In genomic region chr11:96997380-96997956, GRCm38 (mm10) we compare ENCODE assay signal across 8 mouse cellular contexts. TPM values are rescaled to one million over a fixed set of nuclear protein-coding genes. Genes with fewer than 3 reads are reported as not detected.
DNase-seq lines count a peak whose midpoint lies in the region; ATAC-seq lines count a peak whose summit lies in the region.

No protein-coding gene starts in this region.

- peaks cover 96% of the 10 kb centered on the region for H3K27me3 ChIP-seq in heart, embryonic 13.5 days (replicated peaks)
- peaks cover 81% of the 10 kb centered on the region for H3K27me3 ChIP-seq in kidney, embryonic 15.5 days
- peaks cover 66% of the 10 kb centered on the region for H3K27me3 ChIP-seq in midbrain, embryonic 12.5 days

- no peak overlapping the region for H3K27ac ChIP-seq in heart, embryonic 13.5 days (replicated peaks)
- no peak overlapping the region for H3K27ac ChIP-seq in kidney, embryonic 15.5 days
- peak overlapping the region; percentile 65 for H3K27ac ChIP-seq in midbrain, embryonic 12.5 days (replicated peaks)

- no peak for ATAC-seq in heart, embryonic 13.5 days (ENCODE audit: extremely low read depth, insufficient number of reproducible peaks, low FRiP score, low TSS enrichment)
- no peak for ATAC-seq in kidney, embryonic 15.5 days (replicated peaks; ENCODE audit: low FRiP score)
- peak; percentile 71 for ATAC-seq in midbrain, embryonic 12.5 days (ENCODE audit: low FRiP score, low read depth)

- H3K4me3 ChIP-seq in heart, embryonic 13.5 days: peak overlapping the region; percentile 45
- H3K4me3 ChIP-seq in kidney, embryonic 15.5 days (replicated peaks): peak overlapping the region; percentile 30
- H3K4me3 ChIP-seq in midbrain, embryonic 12.5 days: peak overlapping the region; percentile 37

- H3K36me3 ChIP-seq in heart, embryonic 13.5 days: no peaks in the 10 kb centered on the region
- H3K36me3 ChIP-seq in kidney, embryonic 15.5 days: no peaks in the 10 kb centered on the region
- no peaks in the 10 kb centered on the region for H3K36me3 ChIP-seq in midbrain, embryonic 12.5 days

- peak; percentile 22 for DNase-seq in ovary, adult 18-20 months (ENCODE audit: low spot score)
- no peak for DNase-seq in ovary, postnatal 14 days (ENCODE audit: low spot score)
- peak; percentile 75 for DNase-seq in embryo, embryonic 10 days (ENCODE audit: low spot score)
- DNase-seq in T-cell, adult 2 months (ENCODE audit: low spot score): no peak
- no peak for DNase-seq in thymus, adult 18-20 months

- 7% methylated on average over 29 of the region's 30 CpGs for WGBS in heart, embryonic 13.5 days
- WGBS in kidney, embryonic 15.5 days: 8% methylated on average over 30 of the region's 30 CpGs
- 2% methylated on average over 29 of the region's 30 CpGs for WGBS in midbrain, embryonic 12.5 days

- peaks cover 25% of the 10 kb centered on the region for H3K4me1 ChIP-seq in heart, embryonic 13.5 days
- peaks cover 50% of the 10 kb centered on the region for H3K4me1 ChIP-seq in kidney, embryonic 15.5 days
- H3K4me1 ChIP-seq in midbrain, embryonic 12.5 days: peaks cover 38% of the 10 kb centered on the region

- no peaks in the 10 kb centered on the region for H3K9me3 ChIP-seq in heart, embryonic 13.5 days
- no peaks in the 10 kb centered on the region for H3K9me3 ChIP-seq in kidney, embryonic 15.5 days (replicated peaks)
- no peaks in the 10 kb centered on the region for H3K9me3 ChIP-seq in midbrain, embryonic 12.5 days

- H3K4me2 ChIP-seq in heart, embryonic 13.5 days: peak overlapping the region; percentile 66
- peak overlapping the region; percentile 64 for H3K4me2 ChIP-seq in kidney, embryonic 15.5 days
- H3K4me2 ChIP-seq in midbrain, embryonic 12.5 days (replicated peaks): peak overlapping the region; percentile 67

- H3K9ac ChIP-seq in heart, embryonic 13.5 days: peak overlapping the region; percentile 71
- H3K9ac ChIP-seq in kidney, embryonic 15.5 days: peak overlapping the region; percentile 47
- peak overlapping the region; percentile 64 for H3K9ac ChIP-seq in midbrain, embryonic 12.5 days (replicated peaks)

RNA-seq across cellular contexts. Expression of gene Sp2, which starts 14.7 kb away (rescaled TPM):
- 15.8 and 17.8 TPM in 2 replicates for polyA plus RNA-seq in heart, embryonic 13.5 days (2015; fragmentation: Nextera tagmentation; extraction: Ambion mirVana)
- polyA plus RNA-seq in kidney, embryonic 15.5 days (2015; fragmentation: Nextera tagmentation; extraction: Ambion mirVana): 19.9 and 22.7 TPM in 2 replicates
- 23.4 and 25.9 TPM in 2 replicates for polyA plus RNA-seq in midbrain, embryonic 12.5 days (2016; fragmentation: Nextera tagmentation; extraction: Ambion mirVana)

RNA-seq across cellular contexts. Expression of gene Sp6, which starts 15.7 kb away (rescaled TPM):
- polyA plus RNA-seq in heart, embryonic 13.5 days (2015; fragmentation: Nextera tagmentation; extraction: Ambion mirVana): 0.18 and 0.21 TPM in 2 replicates
- 1.4 and 1.5 TPM in 2 replicates for polyA plus RNA-seq in kidney, embryonic 15.5 days (2015; fragmentation: Nextera tagmentation; extraction: Ambion mirVana)
- polyA plus RNA-seq in midbrain, embryonic 12.5 days (2016; fragmentation: Nextera tagmentation; extraction: Ambion mirVana): 0.26 and 0.63 TPM in 2 replicates

RNA-seq across cellular contexts. Expression of gene Scrn2, which starts 32.3 kb away (rescaled TPM):
- polyA plus RNA-seq in heart, embryonic 13.5 days (2015; fragmentation: Nextera tagmentation; extraction: Ambion mirVana): 16.0 and 19.2 TPM in 2 replicates
- polyA plus RNA-seq in kidney, embryonic 15.5 days (2015; fragmentation: Nextera tagmentation; extraction: Ambion mirVana): 38.2 and 38.8 TPM in 2 replicates
- 22.5 and 24.2 TPM in 2 replicates for polyA plus RNA-seq in midbrain, embryonic 12.5 days (2016; fragmentation: Nextera tagmentation; extraction: Ambion mirVana)

RNA-seq across cellular contexts. Expression of gene Lrrc46, which starts 43.7 kb away (rescaled TPM):
- polyA plus RNA-seq in heart, embryonic 13.5 days (2015; fragmentation: Nextera tagmentation; extraction: Ambion mirVana): 0.18 and 0.49 TPM in 2 replicates
- 1.0 and 1.5 TPM in 2 replicates for polyA plus RNA-seq in kidney, embryonic 15.5 days (2015; fragmentation: Nextera tagmentation; extraction: Ambion mirVana)
- 2.4 and 3.3 TPM in 2 replicates for polyA plus RNA-seq in midbrain, embryonic 12.5 days (2016; fragmentation: Nextera tagmentation; extraction: Ambion mirVana)

RNA-seq across cellular contexts. Expression of gene Mrpl10, which starts 43.9 kb away (rescaled TPM):
- polyA plus RNA-seq in heart, embryonic 13.5 days (2015; fragmentation: Nextera tagmentation; extraction: Ambion mirVana): 67.5 and 72.6 TPM in 2 replicates
- 90.0 and 91.3 TPM in 2 replicates for polyA plus RNA-seq in kidney, embryonic 15.5 days (2015; fragmentation: Nextera tagmentation; extraction: Ambion mirVana)
- polyA plus RNA-seq in midbrain, embryonic 12.5 days (2016; fragmentation: Nextera tagmentation; extraction: Ambion mirVana): 63.4 and 64.4 TPM in 2 replicates

Comparison
In these comparisons a context has a peak if more than half of its experiments do, and no peak if none do; other contexts are left out.
1. DNase-seq: peak in ovary, adult 18-20 months (single experiment) and embryo, embryonic 10 days (single experiment); none in ovary, postnatal 14 days (single experiment), T-cell, adult 2 months (single experiment) and thymus, adult 18-20 months (0 of 2).
2. Peak in every context shown above with its lines, with median percentiles within 50 percentile points of each other: H3K4me2 ChIP-seq, H3K4me3 ChIP-seq and H3K9ac ChIP-seq.